Mouse (Mus musculus): ENCODE data around the gene C730034F03Rik. TPM values are rescaled to one million over a fixed set of nuclear protein-coding genes. Genes with fewer than 3 reads are reported as not detected.

C730034F03Rik gene
- polyA plus RNA-seq (2015; fragmentation: Nextera tagmentation; extraction: Ambion mirVana), result 2.6 and 2.9 TPM in 2 replicates

- Histone ChIP-seq H3K36me3 (ENCODE audit: control insufficient read depth, insufficient read depth, low read length) (peaks cover 5% of the 10 kb centered on the region), H3K27ac (ENCODE audit: low read length) (peak within 1 kb of the TSS; percentile 98), H3K4me2 (ENCODE audit: low read depth, low read length) (peak within 1 kb of the TSS; percentile 93), H3K9ac (ENCODE audit: low read length) (peak within 1 kb of the TSS; percentile 85), H3K4me3 (ENCODE audit: low read length) (peak within 1 kb of the TSS; percentile 84), H3K9me3 (ENCODE audit: control insufficient read depth, low read length) (no peaks in the 10 kb centered on the region), H3K4me1 (replicated peaks; ENCODE audit: control insufficient read depth, insufficient read depth, low read length) (peaks cover 8% of the 10 kb centered on the region; the same call in 1 of the 2 replicates), H3K27me3 (ENCODE audit: control insufficient read depth, insufficient read depth, low read depth, low read length) (no peaks in the 10 kb centered on the region)
- under 1% methylated on average over 69 of the region's 70 CpGs for WGBS
- ATAC-seq (ENCODE audit: low read depth), result peak; percentile 94
Measured at GRCm38 (mm10) chr15:89429352-89430221, at the start of gene C730034F03Rik, which contains the start of the genes Gm44502 and Chkb. Gene C730034F03Rik, plus strand, starts transcription at chr15:89429589. Gene Gm44502, minus strand, starts transcription at chr15:89429696. Gene Chkb, minus strand, starts transcription at chr15:89429908.

- 82% methylated on average over 7 of the region's 7 CpGs for WGBS
- ATAC-seq (ENCODE audit: low read depth), result no peak
- no peak within 1 kb of the TSS for H3K27ac ChIP-seq (ENCODE audit: low read length)
- no peak within 1 kb of the TSS for H3K4me3 ChIP-seq (ENCODE audit: low read length)
- H3K4me1 ChIP-seq (replicated peaks; ENCODE audit: control insufficient read depth, insufficient read depth, low read length), result no peaks in the 10 kb centered on the region; the same call in 1 of the 2 replicates
- H3K27me3 ChIP-seq (ENCODE audit: control insufficient read depth, insufficient read depth, low read depth, low read length), result peaks cover 4% of the 10 kb centered on the region
- no peak within 1 kb of the TSS for H3K9ac ChIP-seq (ENCODE audit: low read length)
- no peaks in the 10 kb centered on the region for H3K36me3 ChIP-seq (ENCODE audit: control insufficient read depth, insufficient read depth, low read length)
- no peaks in the 10 kb centered on the region for H3K9me3 ChIP-seq (ENCODE audit: control insufficient read depth, low read length)
- H3K4me2 ChIP-seq (ENCODE audit: low read depth, low read length), result no peak within 1 kb of the TSS
Measured at GRCm38 (mm10) chr15:89384617-89385016, 44.8 kb upstream of the C730034F03Rik start, which contains the start of gene Klhdc7b. Gene Klhdc7b, plus strand, starts transcription at chr15:89384917.

GRCm38 (mm10) chr15:89387127-89387526, 42.3 kb upstream of the C730034F03Rik start:
- 35% methylated on average over 12 of the region's 12 CpGs for WGBS

GRCm38 (mm10) chr15:89390081-89390480, 39.3 kb upstream of the C730034F03Rik start:
- Histone ChIP-seq H3K4me3 (ENCODE audit: low read length) (no peak overlapping the region), H3K27ac (ENCODE audit: low read length) (no peak overlapping the region), H3K9ac (ENCODE audit: low read length) (no peak overlapping the region), H3K27me3 (ENCODE audit: control insufficient read depth, insufficient read depth, low read depth, low read length) (no peaks in the 10 kb centered on the region), H3K4me1 (replicated peaks; ENCODE audit: control insufficient read depth, insufficient read depth, low read length) (no peaks in the 10 kb centered on the region), H3K4me2 (ENCODE audit: low read depth, low read length) (no peak overlapping the region), H3K9me3 (ENCODE audit: control insufficient read depth, low read length) (no peaks in the 10 kb centered on the region), H3K36me3 (ENCODE audit: control insufficient read depth, insufficient read depth, low read length) (no peaks in the 10 kb centered on the region)
- WGBS, result 84% methylated on average over 10 of the region's 10 CpGs
- ATAC-seq (ENCODE audit: low read depth), result no peak

More at GRCm38 (mm10) chr15:89387127-89387526, 42.3 kb upstream of the C730034F03Rik start:
- H3K27me3 ChIP-seq (ENCODE audit: control insufficient read depth, insufficient read depth, low read depth, low read length), result no peaks in the 10 kb centered on the region; the same call in 1 of the 2 replicates
- no peaks in the 10 kb centered on the region for H3K9me3 ChIP-seq (ENCODE audit: control insufficient read depth, low read length)
- H3K27ac ChIP-seq (ENCODE audit: low read length), result no peak overlapping the region
- ATAC-seq (ENCODE audit: low read depth), result no peak
- H3K4me1 ChIP-seq (replicated peaks; ENCODE audit: control insufficient read depth, insufficient read depth, low read length), result no peaks in the 10 kb centered on the region
- H3K9ac ChIP-seq (ENCODE audit: low read length), result no peak overlapping the region
- no peak overlapping the region for H3K4me2 ChIP-seq (ENCODE audit: low read depth, low read length)
- H3K4me3 ChIP-seq (ENCODE audit: low read length), result no peak overlapping the region
- H3K36me3 ChIP-seq (ENCODE audit: control insufficient read depth, insufficient read depth, low read length), result no peaks in the 10 kb centered on the region

- no peak for ATAC-seq (ENCODE audit: low read depth)
- no peak overlapping the region for H3K27ac ChIP-seq (ENCODE audit: low read length)
- no peak overlapping the region for H3K4me2 ChIP-seq (ENCODE audit: low read depth, low read length)
- H3K4me3 ChIP-seq (ENCODE audit: low read length), result no peak overlapping the region
- H3K9me3 ChIP-seq (ENCODE audit: control insufficient read depth, low read length), result no peaks in the 10 kb centered on the region
- H3K4me1 ChIP-seq (replicated peaks; ENCODE audit: control insufficient read depth, insufficient read depth, low read length), result no peaks in the 10 kb centered on the region
- no peak overlapping the region for H3K9ac ChIP-seq (ENCODE audit: low read length)
- 75% methylated on average over 4 of the region's 4 CpGs for WGBS
- H3K27me3 ChIP-seq (ENCODE audit: control insufficient read depth, insufficient read depth, low read depth, low read length), result no peaks in the 10 kb centered on the region
- H3K36me3 ChIP-seq (ENCODE audit: control insufficient read depth, insufficient read depth, low read length), result no peaks in the 10 kb centered on the region
Measured at GRCm38 (mm10) chr15:89396883-89397282, 32.5 kb upstream of the C730034F03Rik start.

GRCm38 (mm10) chr15:89398146-89398545, 31.2 kb upstream of the C730034F03Rik start:
- no peak overlapping the region for H3K9ac ChIP-seq (ENCODE audit: low read length)
- H3K9me3 ChIP-seq (ENCODE audit: control insufficient read depth, low read length), result no peaks in the 10 kb centered on the region
- H3K4me3 ChIP-seq (ENCODE audit: low read length), result no peak overlapping the region
- H3K4me2 ChIP-seq (ENCODE audit: low read depth, low read length), result no peak overlapping the region
- no peaks in the 10 kb centered on the region for H3K27me3 ChIP-seq (ENCODE audit: control insufficient read depth, insufficient read depth, low read depth, low read length)
- H3K4me1 ChIP-seq (replicated peaks; ENCODE audit: control insufficient read depth, insufficient read depth, low read length), result no peaks in the 10 kb centered on the region
- 74% methylated on average over 2 of the region's 2 CpGs for WGBS
- H3K27ac ChIP-seq (ENCODE audit: low read length), result no peak overlapping the region
- no peak for ATAC-seq (ENCODE audit: low read depth)
- no peaks in the 10 kb centered on the region for H3K36me3 ChIP-seq (ENCODE audit: control insufficient read depth, insufficient read depth, low read length)

- no peaks in the 10 kb centered on the region for H3K27me3 ChIP-seq (ENCODE audit: control insufficient read depth, insufficient read depth, low read depth, low read length)
- no peak overlapping the region for H3K27ac ChIP-seq (ENCODE audit: low read length)
- no peak for ATAC-seq (ENCODE audit: low read depth)
- WGBS, result 47% methylated on average over 1 of the region's 1 CpGs
- no peaks in the 10 kb centered on the region for H3K9me3 ChIP-seq (ENCODE audit: control insufficient read depth, low read length)
- no peak overlapping the region for H3K4me2 ChIP-seq (ENCODE audit: low read depth, low read length)
- no peaks in the 10 kb centered on the region for H3K36me3 ChIP-seq (ENCODE audit: control insufficient read depth, insufficient read depth, low read length)
- no peak overlapping the region for H3K4me3 ChIP-seq (ENCODE audit: low read length)
- no peaks in the 10 kb centered on the region for H3K4me1 ChIP-seq (replicated peaks; ENCODE audit: control insufficient read depth, insufficient read depth, low read length)
- no peak overlapping the region for H3K9ac ChIP-seq (ENCODE audit: low read length)
Measured at GRCm38 (mm10) chr15:89399716-89400115, 29.7 kb upstream of the C730034F03Rik start.

- no peak overlapping the region for H3K4me2 ChIP-seq (ENCODE audit: low read depth, low read length)
- H3K36me3 ChIP-seq (ENCODE audit: control insufficient read depth, insufficient read depth, low read length), result no peaks in the 10 kb centered on the region
- H3K27me3 ChIP-seq (ENCODE audit: control insufficient read depth, insufficient read depth, low read depth, low read length), result no peaks in the 10 kb centered on the region
- WGBS, result 83% methylated on average over 1 of the region's 1 CpGs
- no peak overlapping the region for H3K27ac ChIP-seq (ENCODE audit: low read length)
- H3K9me3 ChIP-seq (ENCODE audit: control insufficient read depth, low read length), result no peaks in the 10 kb centered on the region
- ATAC-seq (ENCODE audit: low read depth), result no peak
- H3K9ac ChIP-seq (ENCODE audit: low read length), result no peak overlapping the region
- H3K4me1 ChIP-seq (replicated peaks; ENCODE audit: control insufficient read depth, insufficient read depth, low read length), result no peaks in the 10 kb centered on the region
- H3K4me3 ChIP-seq (ENCODE audit: low read length), result no peak overlapping the region
Measured at GRCm38 (mm10) chr15:89402471-89402870, 26.9 kb upstream of the C730034F03Rik start.

- Histone ChIP-seq H3K27ac (ENCODE audit: low read length) (no peak overlapping the region), H3K9me3 (ENCODE audit: control insufficient read depth, low read length) (no peaks in the 10 kb centered on the region), H3K4me3 (ENCODE audit: low read length) (no peak overlapping the region), H3K4me2 (ENCODE audit: low read depth, low read length) (no peak overlapping the region), H3K27me3 (ENCODE audit: control insufficient read depth, insufficient read depth, low read depth, low read length) (no peaks in the 10 kb centered on the region), H3K4me1 (replicated peaks; ENCODE audit: control insufficient read depth, insufficient read depth, low read length) (no peaks in the 10 kb centered on the region), H3K36me3 (ENCODE audit: control insufficient read depth, insufficient read depth, low read length) (no peaks in the 10 kb centered on the region), H3K9ac (ENCODE audit: low read length) (no peak overlapping the region)
- no peak for ATAC-seq (ENCODE audit: low read depth)
- 66% methylated on average over 10 of the region's 10 CpGs for WGBS
Measured at GRCm38 (mm10) chr15:89404831-89405623, 24.4 kb upstream of the C730034F03Rik start.
